Mouse (Mus musculus) inflammation-experienced regulatory T-cells, adult 6 months (primary cell): ENCODE measurements around the gene Bnip1. TPM values are rescaled to one million over a fixed set of nuclear protein-coding genes. Genes with fewer than 3 reads are reported as not detected.

ENCODE experiments used
- ATAC-seq: one replicate; pipeline ENCODE4 v1.8.0; 2017
- polyA plus RNA-seq, 3 experiments: library from polyadenylated mRNA; unstranded; fragments of 100-300 nt; shearing (Covaris generic); gene quantifications; one replicate each; pipeline ENCODE4 v1.2.1; 2017

The Bnip1 gene
- polyA plus RNA-seq, 3 experiments from 2014 or later = 37.8 to 39.2 (median 38.1) TPM

- ATAC-seq = no peak
Observed at GRCm38 (mm10) chr17:26794744-26795143, 13.9 kb downstream of the Bnip1 start.

- no peak for ATAC-seq
Observed at GRCm38 (mm10) chr17:26795386-26795785, 14.5 kb downstream of the Bnip1 start.

GRCm38 (mm10) chr17:26797379-26798128, 16.7 kb downstream of the Bnip1 start:
- no peak for ATAC-seq

DNA sequence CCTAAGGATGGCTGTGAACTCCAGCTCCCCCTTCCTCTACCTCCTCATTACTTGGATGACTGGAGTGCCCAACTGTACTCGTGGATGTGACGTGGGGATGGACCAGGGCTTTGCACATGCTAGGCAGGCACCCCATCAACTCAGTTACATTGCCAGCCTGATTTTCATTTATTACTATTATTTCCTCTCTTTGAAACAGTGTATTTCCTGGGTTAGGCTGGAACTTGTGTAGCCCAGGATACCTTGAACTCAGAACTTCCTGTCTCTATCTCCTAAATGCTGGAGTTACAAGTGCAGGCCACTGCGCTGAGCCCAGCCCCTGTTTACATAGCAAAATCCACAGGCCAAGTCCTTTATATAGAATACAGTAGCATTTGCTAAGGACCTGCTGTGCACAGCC, 22.0 kb downstream of the Bnip1 start:
- no peak for ATAC-seq

DNA sequence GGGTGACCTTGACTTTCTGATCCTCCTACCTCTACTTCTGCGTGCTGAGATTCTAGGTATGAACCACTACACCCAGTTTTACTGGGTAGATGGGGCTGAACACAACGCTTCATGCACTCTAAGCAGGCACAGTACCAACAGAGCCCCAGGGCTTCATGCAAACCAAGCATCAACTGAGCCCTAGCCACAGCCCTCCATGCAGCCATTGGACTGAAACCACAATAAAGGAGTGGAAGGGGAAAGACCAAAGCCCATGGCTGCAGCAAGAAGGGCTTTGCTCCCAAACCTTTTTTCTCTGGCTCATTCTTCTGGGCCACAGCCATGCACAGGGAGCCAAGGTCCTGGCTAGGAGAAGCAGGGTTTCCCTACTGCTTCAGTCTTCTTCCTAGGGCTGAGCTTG, 31.7 kb downstream of the Bnip1 start:
- ATAC-seq = no peak

- no peak for ATAC-seq
Observed at GRCm38 (mm10) chr17:26813497-26813896, 32.6 kb downstream of the Bnip1 start.

- no peak for ATAC-seq
Observed at GRCm38 (mm10) chr17:26816810-26817209, 35.9 kb downstream of the Bnip1 start.

DNA sequence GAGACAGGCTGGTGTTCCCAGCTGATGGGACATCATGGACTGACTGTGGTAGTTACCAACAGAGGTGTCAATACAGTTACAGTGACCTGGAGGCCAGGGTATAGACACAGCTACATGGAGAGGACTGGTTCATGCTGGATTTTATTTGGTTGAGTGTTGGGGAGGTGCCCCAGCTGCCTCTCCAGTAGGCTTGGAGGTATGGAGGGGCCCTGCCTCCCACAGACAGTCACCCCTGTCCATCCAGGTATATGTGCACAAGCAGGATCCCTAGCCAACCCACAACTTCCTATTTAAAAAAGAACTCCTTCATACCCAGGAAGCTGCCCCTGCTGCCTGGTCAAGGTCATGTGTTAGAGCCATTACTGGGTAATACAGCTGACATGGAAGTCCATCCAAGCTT, 36.9 kb downstream of the Bnip1 start:
- no peak for ATAC-seq

GRCm38 (mm10) chr17:26826131-26826530, 45.3 kb downstream of the Bnip1 start:
- no peak for ATAC-seq

- ATAC-seq = no peak
Observed at GRCm38 (mm10) chr17:26833806-26834205, 52.9 kb downstream of the Bnip1 start.

DNA sequence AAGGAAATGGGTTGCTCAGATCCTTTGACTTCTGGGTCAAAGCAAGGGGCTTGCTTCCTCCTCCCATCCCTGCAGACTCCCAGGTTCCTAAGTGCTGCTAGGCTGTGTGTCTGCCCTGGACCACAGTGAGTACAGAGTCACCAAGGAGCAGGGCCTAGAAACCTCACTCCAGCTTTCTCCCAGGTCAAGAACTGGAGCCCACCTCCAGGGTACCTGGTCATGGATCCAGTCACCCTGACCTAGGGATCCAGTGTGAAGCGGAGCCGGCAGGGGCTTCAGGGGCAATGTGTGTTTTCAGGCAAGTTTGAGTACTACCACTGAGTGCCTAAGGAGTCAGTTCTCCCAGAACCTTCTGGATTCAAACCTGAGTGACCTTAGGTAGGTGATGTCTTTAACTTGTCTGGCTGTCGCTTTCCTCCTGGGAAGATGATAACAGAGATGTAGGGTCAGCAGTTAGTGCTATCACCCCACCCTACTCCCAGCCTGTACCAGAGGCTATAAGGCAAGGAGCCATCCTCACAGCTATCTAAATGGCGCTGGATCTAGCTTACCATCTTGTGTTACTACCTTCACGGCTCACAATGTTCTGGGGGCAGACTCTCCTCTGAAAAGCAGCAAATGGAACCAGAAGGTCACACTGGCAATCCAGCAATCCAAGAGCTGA, 53.6 kb downstream of the Bnip1 start:
- no peak for ATAC-seq

GRCm38 (mm10) chr17:26834966-26835755, 54.3 kb downstream of the Bnip1 start:
- no peak for ATAC-seq

- no peak for ATAC-seq
Observed at GRCm38 (mm10) chr17:26835956-26836355, 55.1 kb downstream of the Bnip1 start.

GRCm38 (mm10) chr17:26836377-26836776, 55.5 kb downstream of the Bnip1 start:
- ATAC-seq = no peak

GRCm38 (mm10) chr17:26836786-26837545, 56.1 kb downstream of the Bnip1 start:
- ATAC-seq = no peak

DNA sequence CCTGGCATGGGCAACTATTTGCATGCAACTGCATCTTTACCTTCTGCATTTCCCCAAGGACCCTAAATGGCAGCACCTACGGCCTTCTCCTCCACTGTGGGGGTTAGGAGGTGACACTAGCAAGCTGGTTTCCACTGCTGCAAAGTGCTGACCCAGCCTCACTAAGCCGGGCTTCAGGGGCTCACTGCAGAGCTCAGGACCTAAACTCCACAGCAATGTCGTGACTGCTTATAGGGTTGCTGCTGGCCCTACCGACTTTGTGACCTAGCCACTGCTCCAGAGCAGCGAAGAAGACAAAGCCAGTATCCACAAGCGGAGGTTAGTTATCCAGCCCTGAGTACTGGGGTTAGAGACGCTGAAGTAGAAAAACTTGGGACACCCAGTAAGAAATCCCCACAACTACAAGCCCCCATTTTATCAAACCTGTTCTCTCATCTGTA, 56.7 kb downstream of the Bnip1 start:
- ATAC-seq = no peak

GRCm38 (mm10) chr17:26838191-26838910, 57.5 kb downstream of the Bnip1 start:
- ATAC-seq = no peak

DNA sequence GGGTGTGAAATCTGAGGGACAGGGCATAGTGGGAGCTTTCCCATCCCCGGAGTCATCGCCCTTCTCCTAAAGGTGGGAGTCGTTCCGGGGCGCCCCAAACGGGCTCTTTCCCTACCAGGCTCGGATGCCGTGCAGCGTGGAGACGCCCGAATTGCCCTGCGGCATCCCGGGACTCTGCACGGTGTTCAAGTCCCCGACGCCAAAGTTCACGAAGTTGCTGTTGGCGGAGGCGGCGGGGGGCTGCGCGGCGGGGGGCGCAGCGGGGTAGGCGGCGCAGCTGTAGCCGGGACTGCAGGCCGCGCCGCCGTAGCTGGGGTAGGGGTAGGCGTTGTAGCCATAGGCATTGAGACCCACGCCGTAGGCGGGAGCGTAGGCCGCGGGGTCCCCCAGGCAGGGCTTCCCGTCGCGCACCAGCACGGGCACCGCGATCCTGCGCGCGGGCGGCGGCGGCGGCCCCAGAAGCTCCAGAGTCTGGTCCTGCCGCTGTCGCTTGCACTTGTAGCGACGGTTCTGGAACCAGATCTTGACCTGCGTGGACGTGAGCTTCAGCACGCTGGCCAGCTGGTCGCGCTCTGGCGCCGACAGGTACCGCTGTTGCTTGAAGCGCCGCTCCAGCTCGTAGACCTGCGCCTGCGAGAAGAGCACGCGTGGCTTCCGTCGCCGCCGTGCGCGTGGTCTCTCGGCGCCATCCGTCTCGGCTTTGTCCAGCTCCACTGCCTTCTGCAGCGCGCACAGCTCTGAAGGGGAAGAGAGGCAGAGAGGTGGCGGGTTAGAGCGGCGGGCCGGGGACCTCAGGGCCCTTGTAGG, 58.2 kb downstream of the Bnip1 start:
- no peak for ATAC-seq

DNA sequence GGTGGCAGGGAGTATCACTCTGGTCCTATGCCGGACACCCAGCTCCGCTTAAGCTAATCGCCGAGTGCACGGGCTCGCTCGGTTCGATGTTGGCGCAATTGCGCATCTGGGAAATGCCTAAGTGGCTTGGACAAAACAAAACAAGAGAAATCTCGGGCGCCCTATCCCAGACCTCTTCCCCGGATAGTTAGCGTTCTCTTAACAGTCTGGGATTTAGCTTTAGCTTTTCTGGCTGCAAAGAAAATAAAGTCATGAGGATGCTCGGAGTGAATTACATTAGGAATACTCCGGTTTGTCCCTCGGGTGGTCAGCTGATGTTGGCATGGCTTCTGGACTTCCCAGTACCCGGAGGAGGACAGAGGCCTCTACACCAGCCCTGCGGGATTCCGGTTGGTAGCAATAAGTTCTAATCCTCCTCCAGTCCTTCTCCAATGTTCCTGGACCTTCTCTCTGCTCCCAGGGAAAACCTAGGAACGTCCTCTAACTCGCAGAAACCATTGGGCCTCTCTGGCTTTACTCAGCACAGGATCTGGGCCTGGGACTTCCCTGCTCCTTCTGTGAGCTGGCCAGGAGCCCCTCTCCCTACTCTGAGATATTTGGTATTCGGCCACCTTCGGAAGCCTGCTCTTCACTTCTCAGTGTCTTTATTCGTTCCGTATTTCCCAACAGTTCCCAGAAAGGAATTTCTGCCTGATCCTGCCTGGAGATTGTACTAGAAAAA, 59.0 kb downstream of the Bnip1 start:
- no peak for ATAC-seq

- ATAC-seq = no peak
Observed at GRCm38 (mm10) chr17:26840439-26840780, 59.5 kb downstream of the Bnip1 start.
